ENCODE assay signal across 8 mouse cellular contexts in the genomic region with DNA sequence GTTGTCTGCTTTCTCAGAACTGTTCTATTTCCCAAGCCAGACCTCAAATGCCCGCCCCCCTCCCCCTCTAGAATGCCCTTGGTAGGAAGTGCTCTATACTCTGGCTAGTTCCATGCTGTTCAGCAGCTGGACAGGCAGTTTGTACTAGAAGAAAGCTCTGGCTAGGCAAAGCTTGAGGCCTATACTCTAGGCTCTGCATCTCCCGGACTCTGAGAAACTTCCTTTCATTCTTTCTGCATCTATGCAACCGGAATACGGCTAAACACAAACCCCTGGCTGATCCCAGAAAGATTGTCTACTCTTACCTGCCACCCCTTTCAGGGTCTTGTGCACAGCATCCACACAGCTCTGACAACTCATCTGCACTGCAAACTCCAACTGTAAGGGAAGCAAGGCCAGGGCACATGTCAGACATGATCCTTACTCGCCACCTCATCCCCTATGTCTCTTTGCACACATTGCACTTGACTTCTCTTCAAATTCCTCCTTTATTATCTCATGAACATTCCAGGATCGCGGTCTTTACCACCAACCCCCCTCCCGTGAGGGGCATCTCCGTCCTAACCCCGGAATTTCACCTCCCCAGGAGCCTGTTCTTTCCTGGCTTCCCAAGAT. TPM values are rescaled to one million over a fixed set of nuclear protein-coding genes. Genes with fewer than 3 reads are reported as not detected.
DNase-seq lines count a peak whose midpoint lies in the region; ATAC-seq and TF ChIP-seq lines count a peak whose summit lies in the region.

No protein-coding gene starts in this region.

- H3K27me3 ChIP-seq in lung, embryonic 14.5 days (ENCODE audit: insufficient read depth, low read length): peaks cover 20% of the 10 kb centered on the region; the same call in 1 of the 2 replicates
- H3K27me3 ChIP-seq in embryonic facial prominence, embryonic 11.5 days (ENCODE audit: control insufficient read depth, insufficient read depth, low read length): peaks cover 3% of the 10 kb centered on the region
- H3K27me3 ChIP-seq in intestine, embryonic 16.5 days (replicated peaks; ENCODE audit: control insufficient read depth, insufficient read depth, low read length): peaks cover 9% of the 10 kb centered on the region; the same call in 1 of the 2 replicates

- no peak overlapping the region; the same call in 1 of the 2 replicates for H3K27ac ChIP-seq in lung, embryonic 14.5 days (ENCODE audit: low read depth)
- no peak overlapping the region for H3K27ac ChIP-seq in embryonic facial prominence, embryonic 11.5 days (replicated peaks; ENCODE audit: low read depth, low read length)
- H3K27ac ChIP-seq in intestine, embryonic 16.5 days (ENCODE audit: low read length): no peak overlapping the region
- 0 out of 2 replicates have a peak overlapping the region, but pooled peaks have one; percentile 8 for H3K27ac ChIP-seq in olfactory bulb, adult 2 months (ENCODE audit: insufficient read depth, low read depth, low read length)

- no peak for TF ChIP-seq POLR2A in olfactory bulb, adult 2 months (IDR thresholded peaks at IDR 0.05; ENCODE audit: insufficient read depth, low read depth, low read length)

- H3K4me2 ChIP-seq in lung, embryonic 14.5 days: peak overlapping the region; percentile 90
- peak overlapping the region; percentile 92 for H3K4me2 ChIP-seq in embryonic facial prominence, embryonic 11.5 days (ENCODE audit: low read depth, low read length)
- H3K4me2 ChIP-seq in intestine, embryonic 16.5 days (ENCODE audit: low read depth, low read length): peak overlapping the region; percentile 97

- peak overlapping the region; percentile 64 for H3K4me3 ChIP-seq in lung, embryonic 14.5 days (ENCODE audit: low read depth, low read length)
- H3K4me3 ChIP-seq in embryonic facial prominence, embryonic 11.5 days (ENCODE audit: low read depth, low read length): peak overlapping the region; percentile 64
- peak overlapping the region; percentile 63 for H3K4me3 ChIP-seq in intestine, embryonic 16.5 days (ENCODE audit: low read length)
- H3K4me3 ChIP-seq in olfactory bulb, adult 2 months (ENCODE audit: insufficient read depth, low read depth, low read length): peak overlapping the region; percentile 60

- H3K36me3 ChIP-seq in lung, embryonic 14.5 days (ENCODE audit: insufficient read depth): 0 out of 2 replicates have a peak, but pooled peaks cover 2% of the 10 kb centered on the region
- H3K36me3 ChIP-seq in embryonic facial prominence, embryonic 11.5 days (replicated peaks; ENCODE audit: control insufficient read depth, insufficient read depth, low read depth, low read length): no peaks in the 10 kb centered on the region
- H3K36me3 ChIP-seq in intestine, embryonic 16.5 days (ENCODE audit: control insufficient read depth, insufficient read depth, low read length): no peaks in the 10 kb centered on the region

- H3K9me3 ChIP-seq in lung, embryonic 14.5 days (ENCODE audit: low read depth, low read length): no peaks in the 10 kb centered on the region
- H3K9me3 ChIP-seq in embryonic facial prominence, embryonic 11.5 days (replicated peaks; ENCODE audit: control insufficient read depth, low read length): no peaks in the 10 kb centered on the region
- no peaks in the 10 kb centered on the region for H3K9me3 ChIP-seq in intestine, embryonic 16.5 days (ENCODE audit: control insufficient read depth, low read length)

- no peak for TF ChIP-seq CTCF in lung, embryonic 14.5 days (IDR thresholded peaks at IDR 0.05; ENCODE audit: low read depth)
- no peak for TF ChIP-seq CTCF in olfactory bulb, adult 2 months (IDR thresholded peaks at IDR 0.05; ENCODE audit: insufficient read depth, low read depth, low read length)

- H3K4me1 ChIP-seq in lung, embryonic 14.5 days (ENCODE audit: insufficient read depth): no peaks in the 10 kb centered on the region
- no peaks in the 10 kb centered on the region for H3K4me1 ChIP-seq in embryonic facial prominence, embryonic 11.5 days (ENCODE audit: control insufficient read depth, insufficient read depth, low read length)
- H3K4me1 ChIP-seq in intestine, embryonic 16.5 days (ENCODE audit: control insufficient read depth, insufficient read depth, low read length): peaks cover 14% of the 10 kb centered on the region
- H3K4me1 ChIP-seq in olfactory bulb, adult 2 months (ENCODE audit: control insufficient read depth, insufficient read depth, low read length): peaks cover 6% of the 10 kb centered on the region; the same call in 1 of the 2 replicates

- H3K9ac ChIP-seq in lung, embryonic 14.5 days: peak overlapping the region; percentile 81
- H3K9ac ChIP-seq in embryonic facial prominence, embryonic 11.5 days (replicated peaks; ENCODE audit: low read length): peak overlapping the region; percentile 79
- H3K9ac ChIP-seq in intestine, embryonic 16.5 days (ENCODE audit: low read depth, low read length): peak overlapping the region; percentile 78

- DNase-seq in lung, embryonic 14.5 days: no peak
- no peak for DNase-seq in lung, postnatal 4 days
- DNase-seq in embryonic facial prominence, embryonic 11.5 days (ENCODE audit: low spot score): peak; percentile 4
- no peak for DNase-seq in cerebellum, postnatal 14 days
- DNase-seq in spleen, adult 18-20 months: no peak
- no peak for DNase-seq in cerebellum, postnatal 10 days

- ATAC-seq in lung, embryonic 14.5 days (ENCODE audit: insufficient read depth): peak; percentile 50; the same call in 1 of the 2 replicates
- 0 out of 2 replicates have a peak, but pooled peaks have one; percentile 7 for ATAC-seq in embryonic facial prominence, embryonic 11.5 days (replicated peaks; ENCODE audit: insufficient number of reproducible peaks, low FRiP score, low TSS enrichment, low read depth)
- ATAC-seq in intestine, embryonic 16.5 days: peak; percentile 49

- 25% methylated on average over 10 of the region's 10 CpGs for WGBS in lung, embryonic 14.5 days
- WGBS in embryonic facial prominence, embryonic 11.5 days: 33% methylated on average over 10 of the region's 10 CpGs
- WGBS in intestine, embryonic 16.5 days: 29% methylated on average over 10 of the region's 10 CpGs
- WGBS in olfactory bulb, adult 2 months: 18% methylated on average over 10 of the region's 10 CpGs

RNA-seq across cellular contexts. Expression of gene Ccs, which starts 0.5 kb away (rescaled TPM):
- polyA plus RNA-seq in lung, embryonic 14.5 days (2014; fragmentation: Nextera tagmentation; extraction: Ambion mirVana): 47.2 and 47.7 TPM in 2 replicates
- 44.9 and 45.8 TPM in 2 replicates for polyA plus RNA-seq in embryonic facial prominence, embryonic 11.5 days (2014; fragmentation: Nextera tagmentation; extraction: Ambion mirVana)
- 61.4 and 65.8 TPM in 2 replicates for polyA plus RNA-seq in intestine, embryonic 16.5 days (2015; fragmentation: Nextera tagmentation; extraction: Ambion mirVana)
- polyA plus RNA-seq in olfactory bulb, adult 2 months (2012; ENCODE audit: insufficient read depth, insufficient read length, low replicate concordance, missing spikeins): not detected in 2 replicates

RNA-seq across cellular contexts. Expression of gene Ccdc87, which starts 0.5 kb away (rescaled TPM):
- 0.05 TPM in 2 replicates for polyA plus RNA-seq in lung, embryonic 14.5 days (2014; fragmentation: Nextera tagmentation; extraction: Ambion mirVana)
- not detected in 2 replicates for polyA plus RNA-seq in embryonic facial prominence, embryonic 11.5 days (2014; fragmentation: Nextera tagmentation; extraction: Ambion mirVana)
- polyA plus RNA-seq in intestine, embryonic 16.5 days (2015; fragmentation: Nextera tagmentation; extraction: Ambion mirVana): 0.06 TPM in 1 of 2 replicates, not detected in the other
- not detected in 2 replicates for polyA plus RNA-seq in olfactory bulb, adult 2 months (2012; ENCODE audit: insufficient read depth, insufficient read length, low replicate concordance, missing spikeins)

RNA-seq across cellular contexts. Expression of gene Ctsf, which starts 16.3 kb away (rescaled TPM):
- 13.8 and 17.3 TPM in 2 replicates for polyA plus RNA-seq in lung, embryonic 14.5 days (2014; fragmentation: Nextera tagmentation; extraction: Ambion mirVana)
- polyA plus RNA-seq in embryonic facial prominence, embryonic 11.5 days (2014; fragmentation: Nextera tagmentation; extraction: Ambion mirVana): 20.9 and 30.3 TPM in 2 replicates
- polyA plus RNA-seq in intestine, embryonic 16.5 days (2015; fragmentation: Nextera tagmentation; extraction: Ambion mirVana): 24.0 and 26.3 TPM in 2 replicates
- polyA plus RNA-seq in olfactory bulb, adult 2 months (2012; ENCODE audit: insufficient read depth, insufficient read length, low replicate concordance, missing spikeins): not detected in 2 replicates

RNA-seq across cellular contexts. Expression of gene Rbm14, which starts 27.2 kb away (rescaled TPM):
- polyA plus RNA-seq in lung, embryonic 14.5 days (2014; fragmentation: Nextera tagmentation; extraction: Ambion mirVana): 95.8 and 101 TPM in 2 replicates
- polyA plus RNA-seq in embryonic facial prominence, embryonic 11.5 days (2014; fragmentation: Nextera tagmentation; extraction: Ambion mirVana): 110 and 111 TPM in 2 replicates
- polyA plus RNA-seq in intestine, embryonic 16.5 days (2015; fragmentation: Nextera tagmentation; extraction: Ambion mirVana): 73.1 and 77.0 TPM in 2 replicates
- not detected in 2 replicates for polyA plus RNA-seq in olfactory bulb, adult 2 months (2012; ENCODE audit: insufficient read depth, insufficient read length, low replicate concordance, missing spikeins)

RNA-seq across cellular contexts. Expression of gene Gm21992, which starts 27.2 kb away (rescaled TPM):
- 20.5 and 25.3 TPM in 2 replicates for polyA plus RNA-seq in lung, embryonic 14.5 days (2014; fragmentation: Nextera tagmentation; extraction: Ambion mirVana)
- polyA plus RNA-seq in embryonic facial prominence, embryonic 11.5 days (2014; fragmentation: Nextera tagmentation; extraction: Ambion mirVana): 18.4 and 25.8 TPM in 2 replicates
- 29.4 and 30.1 TPM in 2 replicates for polyA plus RNA-seq in intestine, embryonic 16.5 days (2015; fragmentation: Nextera tagmentation; extraction: Ambion mirVana)
- not detected in 2 replicates for polyA plus RNA-seq in olfactory bulb, adult 2 months (2012; ENCODE audit: insufficient read depth, insufficient read length, low replicate concordance, missing spikeins)

Comparison
In these comparisons a context has a peak if more than half of its experiments do, and no peak if none do; other contexts are left out.
1. RNA of gene Ctsf, which starts 16.3 kb away (polyA plus RNA-seq): 24.0 to 26.3 TPM in intestine, embryonic 16.5 days, 20.9 to 30.3 TPM in embryonic facial prominence, embryonic 11.5 days and 13.8 to 17.3 TPM in lung, embryonic 14.5 days; not detected in olfactory bulb, adult 2 months; every median in the first group is over 10 times any median in the second.
2. Peak in every context shown above with its lines, with median percentiles within 50 percentile points of each other: ATAC-seq, H3K4me2 ChIP-seq, H3K4me3 ChIP-seq and H3K9ac ChIP-seq.